Mouse (Mus musculus): ENCODE data around the gene Fxyd3. TPM values are rescaled to one million over a fixed set of nuclear protein-coding genes. Genes with fewer than 3 reads are reported as not detected.
A peak's percentile ranks its signal among the peaks of the same experiment; 100 is the strongest.

Fxyd3 gene
- total RNA-seq, 2 experiments from 2014 or later = 2.0 to 3.5 TPM

DNA sequence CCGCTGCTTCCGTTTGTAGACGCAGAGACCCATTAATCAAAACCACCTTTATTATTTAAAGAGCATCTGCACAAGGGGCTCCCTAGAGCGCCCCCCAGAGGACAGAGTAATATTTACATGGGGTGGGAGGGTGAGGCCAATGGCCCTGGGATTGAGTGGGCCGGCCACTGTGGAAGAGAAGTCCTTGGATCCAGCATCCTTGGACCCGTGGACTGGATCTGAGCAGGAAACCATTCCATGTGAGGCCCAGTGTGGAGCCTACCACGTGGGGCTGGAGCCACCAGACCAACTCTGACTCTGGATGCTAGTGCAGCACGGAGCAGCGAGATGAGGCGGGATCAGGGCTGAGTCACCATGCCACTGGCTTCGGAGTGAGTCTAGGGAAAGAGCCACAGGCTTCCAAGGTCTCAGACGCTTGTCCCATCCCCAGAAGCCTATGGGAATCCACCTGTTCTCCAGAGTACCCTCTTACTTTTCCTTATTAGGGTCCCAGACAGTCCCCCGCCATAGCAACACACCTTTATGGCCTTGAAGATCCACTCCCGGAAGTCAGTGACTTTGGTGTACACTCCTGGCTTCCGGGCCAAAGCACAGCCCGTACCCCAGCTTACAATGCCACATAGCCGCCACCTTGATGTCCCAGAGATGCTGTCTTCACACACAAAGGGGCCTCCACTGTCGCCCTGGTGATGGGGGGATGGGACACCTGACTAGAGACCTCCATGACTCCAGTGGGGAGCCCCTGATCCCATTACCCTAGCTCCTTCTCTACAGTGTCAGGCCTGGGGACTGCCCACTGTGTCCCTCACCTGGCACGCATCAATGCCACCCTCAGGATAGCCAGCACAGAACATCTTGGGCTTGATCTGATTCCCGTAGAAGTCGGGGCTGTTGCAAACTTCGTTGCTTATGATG lies 22.4 kb upstream of the Fxyd3 start:
- DNase-seq = peak; percentile 47

DNA sequence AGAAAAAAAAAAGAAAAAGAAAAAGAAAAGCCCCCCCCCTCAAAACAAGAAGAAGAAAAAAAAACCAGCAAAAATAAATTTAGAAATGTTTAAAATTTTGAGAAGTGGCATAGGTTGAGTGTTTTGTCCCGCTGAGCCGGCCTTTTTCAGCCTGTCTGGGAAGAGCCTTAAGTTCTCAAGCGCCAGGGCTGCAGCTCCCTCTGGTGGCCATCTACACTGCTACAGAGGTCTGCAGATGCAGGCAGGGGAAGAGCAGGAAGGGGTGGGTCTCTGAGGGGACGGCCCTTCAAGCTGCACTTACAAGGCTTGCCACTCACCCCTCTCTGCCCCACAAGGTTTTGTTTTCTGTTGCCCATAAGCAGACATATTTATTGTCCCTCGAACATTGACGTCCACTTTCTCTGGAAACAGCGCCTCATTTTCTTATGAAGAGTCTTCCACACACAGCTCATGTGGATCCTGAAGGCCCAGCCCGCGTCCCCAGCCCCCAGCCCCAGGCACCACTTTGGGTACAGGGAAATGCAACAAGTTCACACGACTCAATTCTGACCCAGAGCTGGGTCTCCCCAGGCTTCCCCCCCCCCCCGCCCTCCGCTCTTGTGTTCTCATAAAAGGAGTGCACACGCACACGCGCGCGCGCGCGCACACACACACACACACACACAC lies 21.2 kb upstream of the Fxyd3 start:
- peak; percentile 95 for DNase-seq

DNA sequence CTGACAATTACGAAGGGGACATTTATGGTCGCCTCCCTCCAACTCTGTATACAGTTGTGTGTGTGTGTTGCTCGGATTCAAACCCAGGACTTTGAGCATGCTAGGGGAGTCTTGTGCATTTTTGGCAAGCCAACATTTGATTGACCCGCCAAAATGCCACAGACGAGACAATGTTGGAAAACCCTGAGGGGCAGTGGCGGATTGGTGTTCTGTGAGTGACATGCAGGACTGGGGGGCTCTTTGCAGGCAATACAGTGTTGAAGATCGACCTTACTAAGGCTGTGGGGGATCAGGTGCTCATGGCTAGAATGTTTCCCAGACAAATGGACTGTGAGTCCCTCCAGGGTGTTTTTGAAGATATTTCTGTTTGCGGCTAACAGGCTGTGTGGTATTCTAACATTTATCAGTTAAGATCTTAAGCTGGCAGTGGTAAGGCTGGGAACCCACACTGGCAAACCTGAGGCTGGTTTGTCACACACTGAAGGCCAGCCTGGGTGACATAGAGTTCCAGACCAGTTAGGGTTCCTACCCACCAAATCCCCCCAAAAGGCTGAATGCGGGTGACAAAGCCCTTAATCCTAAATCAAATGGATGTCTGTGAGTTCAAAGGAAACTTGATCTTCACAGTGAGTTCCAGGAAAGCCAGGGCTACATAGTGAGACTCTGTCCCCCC lies 20.5 kb upstream of the Fxyd3 start:
- no peak for DNase-seq

DNA sequence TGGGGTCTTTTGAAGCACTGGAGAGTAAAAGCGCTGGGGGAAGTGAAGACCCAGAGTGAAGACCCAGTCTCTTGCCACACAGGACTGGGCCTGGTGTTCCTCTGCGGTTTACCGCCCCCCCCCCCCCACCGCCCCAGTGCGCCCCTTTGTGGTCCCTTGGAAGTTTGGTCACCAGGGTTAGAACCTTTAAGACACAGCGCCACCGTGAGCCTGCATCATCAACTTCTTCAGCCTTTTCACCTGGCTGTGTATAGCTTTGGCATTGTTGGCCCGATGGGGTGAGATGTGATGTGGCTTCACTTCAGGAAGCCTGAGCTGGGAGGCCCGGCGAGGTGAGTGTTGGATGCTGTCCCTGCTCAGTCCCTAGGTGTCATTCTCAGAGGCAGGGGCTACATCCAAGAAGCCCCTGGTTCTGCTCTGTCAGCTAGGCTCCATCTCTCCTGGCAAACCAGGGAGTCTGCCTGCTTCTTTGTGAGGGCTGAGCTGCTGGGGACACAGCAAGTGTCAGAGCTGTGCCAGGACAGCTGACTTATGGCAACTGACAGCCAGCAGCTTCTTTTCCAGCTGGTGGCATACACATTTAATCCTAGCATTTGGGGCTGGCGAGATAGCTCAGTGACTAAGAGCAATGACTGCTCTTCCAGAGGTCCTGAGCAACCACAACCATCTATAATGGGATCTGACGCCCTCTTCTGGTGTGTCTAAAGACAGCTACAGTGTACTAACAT lies 18.4 kb upstream of the Fxyd3 start:
- no peak for DNase-seq

DNA sequence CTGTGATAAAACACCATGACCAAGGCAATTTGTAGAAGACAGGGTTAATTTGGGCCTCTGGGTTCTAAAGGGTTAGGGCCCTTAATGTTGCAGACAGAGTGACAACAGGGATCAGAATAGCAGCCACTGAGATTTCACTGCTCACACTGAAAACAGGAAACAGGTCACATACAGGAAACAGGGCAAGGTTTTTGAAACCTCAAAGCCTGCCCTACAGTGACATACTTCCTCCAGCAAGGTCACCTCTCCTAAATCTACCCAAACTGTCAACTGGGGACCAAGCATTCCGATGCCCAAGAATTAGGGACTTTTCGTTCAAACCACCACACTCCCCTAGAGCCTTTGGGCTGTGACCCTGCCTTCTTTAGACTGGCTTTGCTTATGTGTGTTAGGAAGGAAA lies 13.2 kb upstream of the Fxyd3 start:
- DNase-seq = no peak

DNA sequence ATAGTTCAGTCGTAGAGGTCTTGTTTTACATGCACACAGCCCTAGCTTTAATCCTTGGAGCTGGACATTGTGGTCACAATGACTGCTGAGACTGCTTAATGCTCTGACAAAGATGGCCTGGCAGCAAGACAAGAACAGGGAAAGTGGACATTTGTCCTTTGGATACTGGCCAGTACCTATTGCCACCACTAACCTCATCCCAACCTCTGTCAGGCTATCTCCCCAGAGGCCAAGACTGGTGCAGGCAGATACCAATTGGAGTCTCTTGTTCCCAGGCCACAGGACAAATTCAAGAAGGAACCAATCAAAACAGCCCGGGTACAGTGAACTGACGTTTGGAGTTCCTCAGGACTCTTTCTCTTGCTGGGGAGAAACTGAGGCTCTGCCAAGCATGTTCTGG lies 11.7 kb upstream of the Fxyd3 start:
- DNase-seq = no peak

DNA sequence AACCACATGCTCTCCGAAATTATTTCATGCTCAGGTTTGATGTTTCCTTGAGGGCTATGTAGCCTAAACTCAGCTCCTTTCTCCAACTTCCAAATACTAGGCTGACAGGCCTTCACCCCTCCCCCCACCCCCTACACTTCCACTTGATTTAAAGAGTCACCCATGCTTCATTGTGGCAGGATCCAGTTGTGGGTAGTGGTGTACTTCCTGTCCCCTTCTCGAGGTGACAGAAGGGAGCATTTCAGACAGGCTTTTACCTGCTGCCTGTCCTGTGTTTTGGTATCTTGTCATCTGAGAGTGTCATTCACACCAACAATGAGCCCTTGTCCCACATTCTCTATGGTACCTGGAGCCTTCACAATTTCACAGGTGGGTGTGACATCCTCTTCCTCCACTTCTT lies 10.8 kb upstream of the Fxyd3 start:
- no peak for DNase-seq

DNA sequence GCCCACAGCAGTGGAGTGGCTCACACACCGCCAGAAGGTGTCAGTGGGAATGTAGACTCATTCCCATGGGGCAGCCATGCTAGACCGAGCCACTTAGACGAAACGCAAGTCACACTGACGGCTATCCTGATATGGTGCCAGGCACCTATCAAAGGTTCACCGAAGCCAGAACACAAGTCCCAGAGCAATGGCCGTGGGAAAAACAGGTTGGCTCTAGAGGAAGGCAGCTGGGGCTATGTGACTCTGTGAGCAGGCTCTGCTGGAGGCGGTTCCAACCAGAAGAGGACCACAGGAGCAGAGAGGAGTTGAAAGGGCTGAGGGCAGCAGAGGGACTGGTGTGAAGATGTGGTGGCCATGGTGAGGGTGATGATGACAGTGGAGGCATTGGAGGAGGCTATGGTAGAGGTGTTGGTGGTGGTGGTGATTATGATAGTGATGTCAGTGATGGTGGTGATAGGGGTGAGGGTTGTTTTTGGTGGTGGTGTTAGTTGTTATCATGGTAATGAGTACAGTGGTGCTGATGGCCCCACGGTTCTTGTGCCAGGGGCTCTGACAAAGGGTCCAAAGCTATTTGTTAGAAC lies 9.8 kb upstream of the Fxyd3 start:
- no peak for DNase-seq

DNA sequence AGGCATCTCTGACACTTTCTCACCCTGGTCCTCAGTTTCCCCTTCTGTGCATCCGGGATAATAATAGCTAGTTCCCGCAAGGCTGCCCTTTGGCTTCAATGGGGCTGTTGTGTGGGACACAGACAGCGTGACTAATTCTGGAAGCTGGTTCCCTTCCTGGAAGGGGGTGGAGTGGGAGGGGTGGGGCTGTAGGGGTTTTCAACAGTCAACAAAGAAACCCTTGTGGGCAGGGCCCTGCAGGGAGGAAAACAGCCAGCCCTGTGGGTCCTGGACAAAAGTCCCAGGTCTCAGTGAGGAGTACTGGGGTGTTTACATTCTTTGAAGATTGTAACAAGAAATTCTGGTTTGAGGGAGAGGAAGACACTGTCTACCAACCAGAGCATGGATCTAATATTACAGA lies 8.7 kb upstream of the Fxyd3 start:
- peak; percentile 46 for DNase-seq

DNA sequence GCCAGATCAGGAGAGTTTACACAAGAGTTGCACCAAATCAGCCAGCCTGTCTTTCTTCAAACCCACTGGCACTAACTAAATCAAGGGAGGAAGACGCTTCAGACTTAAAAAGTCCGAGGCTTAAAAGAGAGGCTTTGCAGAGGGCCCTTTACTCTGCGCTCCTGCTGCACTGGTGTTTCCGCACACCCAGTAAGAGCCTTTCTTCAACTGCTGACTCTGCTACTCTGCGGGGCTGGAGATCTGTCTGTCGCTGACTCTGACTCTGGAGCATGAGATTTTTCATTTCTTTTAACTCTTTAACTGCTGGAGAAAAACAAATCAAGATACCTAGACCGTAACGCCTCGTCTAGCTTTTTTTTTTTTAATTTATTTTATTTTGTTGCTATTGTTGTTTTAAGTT lies 7.6 kb upstream of the Fxyd3 start:
- DNase-seq = no peak

DNA sequence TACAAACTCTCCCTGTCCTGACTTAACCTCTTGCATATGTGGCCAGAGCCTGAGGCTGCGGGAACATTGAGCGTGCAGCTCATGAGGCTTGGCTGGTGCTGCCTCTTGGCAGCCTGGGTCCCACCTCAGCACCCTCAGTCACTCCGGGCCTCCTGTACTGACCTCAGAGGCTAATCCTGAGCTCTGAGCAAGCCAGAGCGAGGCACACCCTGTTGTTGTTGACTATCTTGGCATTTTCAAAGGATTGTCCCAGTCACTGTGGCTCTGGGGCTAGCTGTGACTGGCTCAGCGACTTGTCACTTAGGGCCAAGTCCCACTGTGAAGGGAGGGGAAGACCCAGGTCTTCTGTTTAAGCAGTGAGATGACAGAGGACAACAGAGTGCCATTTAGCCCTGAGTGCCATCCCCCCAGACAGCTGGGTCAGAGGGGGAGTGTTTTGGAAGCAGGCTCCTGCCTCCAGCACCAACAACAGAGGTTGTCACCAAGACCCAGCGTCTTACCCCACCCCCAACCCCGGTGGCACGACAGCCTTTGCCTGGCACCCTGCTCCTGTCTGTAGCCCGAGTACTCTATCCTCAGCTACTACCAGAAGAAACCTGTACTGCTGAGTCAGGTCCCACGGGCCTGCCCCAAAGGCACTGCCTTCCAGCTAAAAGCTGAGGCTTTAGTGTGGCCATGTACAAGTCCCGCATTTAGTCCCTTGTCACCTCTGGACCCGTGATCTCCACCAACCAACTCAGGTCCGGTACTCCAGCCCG lies 6.5 kb upstream of the Fxyd3 start:
- peak; percentile 73 for DNase-seq

DNA sequence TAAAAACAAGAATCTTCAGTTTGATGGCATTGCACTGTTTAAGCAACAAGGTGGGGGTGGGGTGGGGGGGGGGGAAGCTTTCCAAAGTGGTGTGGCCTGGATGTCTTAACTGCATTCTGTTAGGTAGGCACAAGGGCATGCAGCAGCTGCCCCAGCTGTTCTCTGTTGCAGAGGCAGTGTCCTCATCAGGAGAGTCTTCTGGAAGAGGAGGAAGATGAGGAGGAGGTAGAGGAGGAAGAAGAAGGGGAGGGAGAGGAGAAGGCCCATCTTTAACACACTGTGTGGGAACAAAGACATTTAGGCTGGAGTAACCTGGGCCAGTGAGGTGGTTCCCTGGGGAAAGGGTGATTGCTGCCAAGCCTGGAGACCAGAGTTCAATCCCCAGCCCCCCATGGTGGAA lies 5.6 kb upstream of the Fxyd3 start:
- DNase-seq = no peak

DNA sequence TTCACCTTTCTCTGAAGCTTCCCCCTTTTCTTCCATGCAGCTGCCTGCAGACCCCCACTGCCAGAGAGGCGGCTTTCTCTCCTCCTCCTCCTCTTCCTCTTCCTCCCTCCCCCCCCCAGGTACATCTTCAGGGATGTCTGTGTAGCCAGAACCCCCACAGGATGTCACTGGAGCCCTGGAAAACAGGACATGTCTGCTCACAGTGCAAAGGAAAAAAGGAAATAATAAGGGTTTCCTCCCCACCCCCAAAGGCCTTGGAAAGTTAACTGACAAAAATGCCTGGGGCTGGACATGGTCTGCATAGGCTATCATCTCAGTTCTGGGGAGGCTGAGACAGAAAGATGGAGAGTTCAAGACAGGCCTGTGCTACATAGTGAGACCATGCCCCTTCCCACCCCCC lies 4.6 kb upstream of the Fxyd3 start:
- no peak for DNase-seq

DNA sequence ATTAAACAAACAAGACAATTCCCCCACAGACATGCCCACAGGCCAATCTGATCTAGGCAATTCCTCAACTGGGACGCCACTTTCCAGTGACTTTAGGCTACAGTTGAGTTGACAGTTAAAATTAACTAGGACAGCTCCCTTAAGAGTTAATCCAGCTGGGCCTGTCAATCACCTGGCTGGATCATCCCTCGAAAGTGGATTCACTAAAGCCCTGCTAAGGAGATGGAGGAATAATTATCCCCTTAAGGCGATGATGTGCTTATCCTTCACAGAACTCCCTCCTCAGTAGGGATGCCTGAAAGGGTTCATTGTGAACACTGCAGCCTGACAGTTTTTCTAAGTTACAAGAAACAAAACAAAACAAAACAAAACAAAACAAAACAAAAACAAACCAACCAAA lies 4.1 kb upstream of the Fxyd3 start:
- no peak for DNase-seq

DNA sequence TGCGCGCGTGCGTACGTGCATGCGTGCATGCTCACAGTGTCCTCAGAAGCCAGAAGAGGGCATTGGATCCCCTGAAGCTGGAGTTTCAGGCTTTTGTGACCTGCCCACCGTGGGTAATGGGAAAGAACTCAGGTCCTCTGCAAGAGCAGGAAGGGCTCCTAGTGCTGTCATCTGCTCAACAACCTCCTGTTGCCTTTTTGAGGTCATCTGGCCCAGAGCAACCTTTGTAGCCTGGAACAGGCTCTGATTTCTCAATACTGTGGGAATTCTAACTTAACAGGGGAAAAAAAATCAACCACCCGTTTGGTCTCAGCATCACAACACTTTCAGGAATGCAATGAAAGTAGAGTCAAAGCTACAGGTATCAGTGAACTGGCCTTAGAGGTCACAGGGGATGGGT lies 3.2 kb upstream of the Fxyd3 start:
- no peak for DNase-seq

DNA sequence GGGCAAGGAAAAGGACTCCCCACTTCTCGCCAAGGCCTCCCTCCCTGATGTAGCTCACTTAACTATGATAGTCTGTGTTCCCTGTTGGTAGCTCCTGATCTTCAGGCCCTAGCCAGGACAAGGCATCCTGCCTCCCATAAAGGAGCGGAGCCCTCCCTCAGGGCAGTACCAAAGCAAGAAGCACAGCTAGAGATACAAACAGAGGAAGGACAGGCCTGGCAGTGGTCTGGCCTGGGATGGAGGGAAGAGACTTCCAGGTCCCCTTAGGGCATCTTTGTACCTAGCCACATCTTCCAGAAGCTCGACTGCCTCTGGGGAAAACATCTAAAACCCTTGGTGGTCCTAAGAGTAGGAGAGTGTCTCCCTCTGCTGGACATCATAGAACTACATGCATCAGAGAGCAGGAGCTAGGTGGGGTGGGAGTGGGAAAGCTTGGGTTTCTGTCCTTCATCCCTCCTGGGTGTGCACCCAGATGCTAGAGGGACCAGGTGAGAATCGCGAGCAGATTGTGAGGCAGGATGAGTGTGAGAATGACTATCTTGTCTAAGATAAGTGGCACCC lies 1.5 kb upstream of the Fxyd3 start:
- DNase-seq = peak; percentile 62

DNA sequence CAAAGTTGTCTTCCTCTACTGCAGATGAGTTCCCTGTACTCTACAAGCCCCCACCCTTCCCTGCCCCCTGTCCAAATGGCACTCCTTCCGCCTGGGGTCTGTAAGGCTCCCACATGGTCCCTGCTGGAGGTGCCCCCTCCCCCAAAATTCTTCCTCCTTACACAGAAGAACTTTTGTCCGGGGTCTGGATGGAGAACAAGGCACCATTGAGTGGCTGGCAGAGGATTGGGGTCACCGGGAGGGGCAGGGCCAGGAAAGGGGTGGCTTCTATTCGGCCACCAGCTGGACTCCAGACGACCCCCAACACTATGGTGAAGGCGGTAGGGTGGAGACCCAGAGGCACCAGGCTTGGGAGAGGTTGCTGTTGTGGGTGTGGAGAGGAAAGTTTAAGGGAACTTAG lies 966 bp upstream of the Fxyd3 start:
- no peak for DNase-seq

DNA sequence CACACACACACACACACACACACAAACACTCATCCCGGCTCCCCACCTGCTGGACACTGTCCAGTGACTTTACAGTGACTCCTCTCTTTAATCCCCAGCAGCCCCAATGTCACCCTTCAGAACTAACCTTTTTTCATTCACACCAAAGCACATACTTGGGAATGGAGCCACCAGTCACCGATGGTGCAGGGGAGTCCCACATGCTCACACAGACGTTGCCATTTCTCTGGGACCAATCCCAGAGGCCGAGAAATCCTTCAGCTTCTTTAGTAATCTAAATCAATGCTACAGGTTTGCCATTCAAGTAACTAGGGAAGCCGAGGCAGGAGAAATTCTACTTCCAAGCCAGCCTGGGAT lies 1.8 kb downstream of the Fxyd3 start:
- no peak for DNase-seq

DNA sequence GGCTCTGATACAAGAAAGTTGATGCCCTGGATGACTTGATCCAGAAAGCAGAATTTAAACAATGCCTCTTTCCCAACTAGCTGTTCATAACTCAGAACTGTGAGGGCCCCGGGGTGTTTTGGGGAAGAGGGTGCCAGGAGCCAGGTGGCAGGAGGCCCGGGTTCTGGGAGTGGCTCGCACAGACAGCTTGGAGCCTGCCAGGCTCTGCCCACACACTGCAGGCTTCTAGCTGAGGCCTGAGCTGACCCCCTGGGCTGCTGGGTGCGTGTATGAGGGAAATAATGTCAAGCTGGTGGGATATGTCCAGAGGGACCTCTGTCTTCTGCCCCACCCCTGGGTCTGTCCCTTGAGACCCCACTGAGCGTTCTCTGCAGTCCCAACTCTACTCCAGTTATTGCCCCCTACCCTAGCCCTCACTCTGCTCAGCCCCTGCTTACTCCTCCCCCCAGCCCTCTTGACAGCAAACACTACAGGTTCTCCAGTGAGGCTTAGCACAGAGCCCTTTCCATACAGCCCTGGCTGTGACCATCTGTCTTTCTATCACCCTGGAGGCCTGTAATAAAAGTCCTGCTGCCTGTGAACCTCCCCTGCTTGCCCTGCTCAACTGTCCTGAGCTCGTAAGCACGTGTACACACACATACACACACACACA lies 2.3 kb downstream of the Fxyd3 start:
- DNase-seq = no peak

DNA sequence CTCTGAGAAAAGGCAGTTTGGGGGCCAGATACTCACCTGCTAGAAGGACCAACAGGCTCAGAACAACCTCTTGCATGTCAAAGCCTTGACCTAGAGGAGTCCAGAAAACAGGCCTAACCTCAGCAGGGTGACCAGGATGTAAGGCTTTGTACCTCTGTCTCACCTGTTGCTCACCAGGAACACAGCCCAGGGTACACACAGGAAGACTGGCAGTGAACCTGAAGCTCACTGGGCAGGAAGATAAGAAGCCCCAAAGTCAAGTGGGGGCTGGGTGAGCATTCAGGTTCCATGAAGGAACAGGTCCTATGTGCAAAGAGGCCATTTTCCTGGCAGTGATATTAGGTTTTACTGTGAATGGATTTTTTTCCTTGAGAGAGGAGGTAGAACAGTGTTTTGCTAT lies 3.0 kb downstream of the Fxyd3 start:
- no peak for DNase-seq

DNA sequence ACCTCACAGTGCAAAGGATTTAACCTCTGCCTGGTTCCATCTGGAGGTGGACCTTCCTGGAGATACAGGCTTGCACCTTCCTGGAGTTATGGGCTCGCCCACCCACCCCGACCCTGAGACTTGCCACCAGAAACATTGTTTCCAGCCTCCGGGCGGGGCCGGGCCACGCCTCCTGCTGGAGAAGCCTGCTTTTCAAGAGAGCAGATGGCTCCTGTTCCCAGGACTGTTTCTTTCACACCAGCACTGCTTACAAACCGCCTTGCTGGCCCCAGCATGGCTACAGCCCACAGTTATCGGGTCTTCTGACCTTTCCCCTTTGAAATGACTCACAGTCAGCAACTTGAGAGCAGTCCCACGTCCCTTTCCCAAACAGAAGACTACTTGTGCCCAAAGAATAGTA lies 4.2 kb downstream of the Fxyd3 start:
- no peak for DNase-seq

All from heart, postnatal 4 days (tissue).